Mouse (Mus musculus) forebrain, postnatal 0 days (tissue): Measurements from ENCODE around the gene Unc45b. TPM values are rescaled to one million over a fixed set of nuclear protein-coding genes. Genes with fewer than 3 reads are reported as not detected.
A peak's percentile ranks its signal among the peaks of the same experiment; 100 is the strongest.

ENCODE experiments used
- ATAC-seq: fragments of 200-750 bp; cut with Nextera tagmentation; 2 replicates; pipeline ENCODE4 v1.8.0; 2017; ENCODE audit warnings: mild to moderate bottlenecking, moderate library complexity
- DNase-seq: peaks from one replicate; pipeline ENCODE4 v3.0.0-alpha.2; 2015
- H3K27ac ChIP-seq: fragments of 300-500 bp; sonication (generic); 2 replicates; pipeline ENCODE4 v1.5.1; 2014; ENCODE audit warnings: low read depth, mild to moderate bottlenecking, antibody characterized with exemption, low read length, moderate library complexity, mixed read lengths
- H3K27me3 ChIP-seq: fragments of 300-500 bp; sonication (generic); 2 replicates; pipeline ENCODE4 v1.6.1; 2014; ENCODE audit warnings: mild to moderate bottlenecking, low read length, mixed read lengths; ENCODE audit not compliant: insufficient read depth
- H3K36me3 ChIP-seq: fragments of 300-500 bp; sonication (generic); 2 replicates; pipeline ENCODE4 v1.6.1; 2014; ENCODE audit warnings: mild to moderate bottlenecking, moderate library complexity; ENCODE audit not compliant: insufficient read depth
- H3K4me1 ChIP-seq: fragments of 300-500 bp; sonication (generic); 2 replicates; pipeline ENCODE4 v1.6.1; 2014; ENCODE audit warnings: antibody characterized with exemption; ENCODE audit not compliant: insufficient read depth
- H3K4me2 ChIP-seq: fragments of 300-500 bp; sonication (generic); 2 replicates; pipeline ENCODE4 v1.6.1; 2014; ENCODE audit warnings: low read depth, mild to moderate bottlenecking, moderate library complexity
- H3K4me3 ChIP-seq: fragments of 300-500 bp; sonication (generic); 2 replicates; pipeline ENCODE4 v1.5.1; 2014; ENCODE audit warnings: low read depth, low read length, mixed read lengths
- H3K9ac ChIP-seq: fragments of 300-500 bp; sonication (generic); 2 replicates; pipeline ENCODE4 v1.6.1; 2014; ENCODE audit warnings: mild to moderate bottlenecking
- H3K9me3 ChIP-seq: fragments of 300-500 bp; sonication (generic); 2 replicates; pipeline ENCODE4 v1.6.1; 2016; ENCODE audit warnings: low read length
- CTCF ChIP-seq: sonication (generic); IDR thresholded peaks from 2 replicates; pipeline ENCODE4 v1.5.1; 2016; ENCODE audit warnings: antibody characterized with exemption, control low read depth, low read depth
- WGBS: fragments of 180-500 bp; shearing (Covaris S2); extraction: QIAGEN DNeasy Blood & Tissue Kit; methylation state at CpG from one replicate; pipeline ENCODE4 v1.1.7; 2014; 5-methylcytosine and 5-hydroxymethylcytosine counted together
- polyA plus RNA-seq: library from polyadenylated mRNA; unstranded; fragments of >200 nt; fragmentation: Nextera tagmentation; extraction: Ambion mirVana; gene quantifications from 2 replicates; pipeline ENCODE4 v1.2.1, GENCODE M21; 2015
- total RNA-seq: library from RNA; depleted of rRNA; stranded (reverse); fragments of >200 nt; gene quantifications from 2 replicates; pipeline ENCODE4 v1.2.3, GENCODE M21; 2014

Gene Unc45b
- total and polyA plus RNA-seq, 2 experiments from 2014 or later: 1.4 to 2.4 TPM

GRCm38 (mm10) chr11:82890342-82890762 is 20.0 kb upstream of the Unc45b start, which contains the start of gene Rad51d:
Rad51d (minus strand) TSS chr11:82890614.
- no peaks in the 10 kb centered on the region for H3K4me1 ChIP-seq
- H3K27me3 ChIP-seq: no peaks in the 10 kb centered on the region; the same call in none of the 2 replicates
- no peaks in the 10 kb centered on the region for H3K36me3 ChIP-seq
- H3K4me3 ChIP-seq: peak within 1 kb of the TSS; percentile 65
- DNase-seq: peak; percentile 94
- peak within 1 kb of the TSS; percentile 90 for H3K4me2 ChIP-seq
- no peaks in the 10 kb centered on the region for H3K9me3 ChIP-seq
- WGBS: under 1% methylated on average over 26 of the region's 26 CpGs
- H3K27ac ChIP-seq: peak within 1 kb of the TSS; percentile 54; the same call in 1 of the 2 replicates
- TF ChIP-seq CTCF: peak; percentile 94
- H3K9ac ChIP-seq: peak within 1 kb of the TSS; percentile 63
- peak; percentile 93 for ATAC-seq

DNA sequence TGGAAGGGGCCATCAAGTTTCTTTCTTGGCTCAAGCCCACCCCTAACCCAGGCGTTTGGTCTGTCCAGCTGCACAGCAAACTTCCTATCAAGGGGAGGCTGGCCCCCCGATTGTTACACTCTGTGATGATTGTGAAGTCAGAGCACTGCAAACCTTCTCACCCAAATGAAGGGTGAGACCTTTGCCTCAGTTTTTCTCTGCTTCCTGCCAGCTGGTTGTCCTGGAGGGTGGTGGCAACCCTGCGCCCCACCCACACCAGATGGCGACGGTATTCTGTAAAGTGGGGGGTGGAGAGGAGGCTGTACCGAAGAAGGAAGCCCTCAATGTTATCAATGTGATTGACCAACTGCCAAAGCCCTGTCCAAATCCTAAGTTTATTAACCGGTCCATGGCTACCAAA is 18.4 kb upstream of the Unc45b start, which contains the start of gene Fndc8:
Fndc8 (plus strand) TSS at position 189 of the 400 bp plus-strand sequence.
- Histone ChIP-seq H3K27ac (no peak within 1 kb of the TSS), H3K4me3 (no peak within 1 kb of the TSS), H3K9me3 (no peaks in the 10 kb centered on the region), H3K27me3 (no peaks in the 10 kb centered on the region; the same call in none of the 2 replicates), H3K4me2 (no peak within 1 kb of the TSS), H3K9ac (no peak within 1 kb of the TSS), H3K36me3 (no peaks in the 10 kb centered on the region), H3K4me1 (no peaks in the 10 kb centered on the region)
- no peak for DNase-seq
- no peak for ATAC-seq
- TF ChIP-seq CTCF: no peak
- 69% methylated on average over 7 of the region's 7 CpGs for WGBS

DNA sequence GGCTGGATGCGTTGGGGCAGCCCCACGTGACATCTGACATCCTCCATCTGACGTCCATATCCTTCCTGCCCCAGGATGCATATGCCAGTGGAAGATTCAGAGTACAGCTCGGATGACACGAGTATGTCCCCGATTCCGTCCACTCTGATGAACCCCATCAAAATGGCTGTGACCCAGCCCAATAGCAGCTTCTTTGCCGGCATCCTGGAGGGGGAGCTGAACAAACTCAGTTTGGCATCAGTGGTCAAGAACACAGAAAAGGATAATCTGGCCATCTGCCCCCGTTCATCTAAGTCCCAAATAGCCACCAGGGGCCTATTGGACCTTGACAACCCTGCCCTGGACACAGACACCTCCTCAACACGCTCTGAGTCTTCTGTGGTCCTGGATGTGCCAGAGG is 12.9 kb upstream of the Unc45b start:
- H3K4me1 ChIP-seq: no peaks in the 10 kb centered on the region
- H3K27ac ChIP-seq: no peak overlapping the region
- no peak for TF ChIP-seq CTCF
- H3K9ac ChIP-seq: no peak overlapping the region
- no peaks in the 10 kb centered on the region; the same call in 1 of the 2 replicates for H3K27me3 ChIP-seq
- H3K36me3 ChIP-seq: peaks cover 37% of the 10 kb centered on the region
- no peaks in the 10 kb centered on the region for H3K9me3 ChIP-seq
- DNase-seq: no peak
- no peak overlapping the region for H3K4me2 ChIP-seq
- ATAC-seq: no peak
- 88% methylated on average over 10 of the region's 10 CpGs for WGBS
- H3K4me3 ChIP-seq: no peak overlapping the region

- H3K4me1 ChIP-seq: no peaks in the 10 kb centered on the region
- no peak overlapping the region for H3K4me3 ChIP-seq
- H3K9ac ChIP-seq: no peak overlapping the region
- WGBS: 96% methylated on average over 5 of the region's 5 CpGs
- no peak overlapping the region for H3K27ac ChIP-seq
- no peak overlapping the region for H3K4me2 ChIP-seq
- no peak for TF ChIP-seq CTCF
- DNase-seq: no peak
- H3K36me3 ChIP-seq: peaks cover 56% of the 10 kb centered on the region
- no peaks in the 10 kb centered on the region for H3K27me3 ChIP-seq
- no peak for ATAC-seq
- no peaks in the 10 kb centered on the region for H3K9me3 ChIP-seq
These were observed 10.6 kb upstream of the Unc45b start for GRCm38 (mm10) chr11:82899720-82900119.

GRCm38 (mm10) chr11:82901606-82902310 is 8.6 kb upstream of the Unc45b start:
- ATAC-seq: no peak
- Histone ChIP-seq H3K4me2 (no peak overlapping the region), H3K27me3 (no peaks in the 10 kb centered on the region), H3K36me3 (peaks cover 69% of the 10 kb centered on the region), H3K4me3 (no peak overlapping the region), H3K4me1 (no peaks in the 10 kb centered on the region), H3K9me3 (no peaks in the 10 kb centered on the region), H3K9ac (no peak overlapping the region), H3K27ac (no peak overlapping the region)
- DNase-seq: no peak
- no peak for TF ChIP-seq CTCF
- 92% methylated on average over 20 of the region's 20 CpGs for WGBS

DNA sequence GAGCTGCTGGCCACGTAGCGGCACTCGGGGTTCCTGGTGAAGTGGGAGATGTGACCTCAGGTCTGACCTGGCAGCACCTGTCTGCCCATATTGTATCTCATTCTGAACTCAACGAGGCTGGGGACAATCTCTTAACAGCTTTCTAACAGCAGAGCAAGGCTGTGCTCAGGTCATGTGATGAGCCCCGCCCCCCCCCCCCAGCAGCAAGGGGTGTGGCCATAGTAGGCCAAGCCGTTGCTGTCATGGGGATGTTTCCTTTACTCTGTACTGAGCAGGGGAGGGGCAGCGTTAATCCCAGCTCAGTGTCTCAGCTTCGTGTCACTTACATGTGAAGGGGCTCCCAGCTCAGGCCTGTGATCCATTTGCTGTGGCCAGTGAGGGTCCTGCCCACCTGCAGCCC is 5.4 kb upstream of the Unc45b start:
- no peak overlapping the region for H3K4me2 ChIP-seq
- no peaks in the 10 kb centered on the region for H3K27me3 ChIP-seq
- DNase-seq (no peak), ATAC-seq (no peak)
- no peak overlapping the region for H3K4me3 ChIP-seq
- no peak overlapping the region for H3K9ac ChIP-seq
- no peaks in the 10 kb centered on the region for H3K4me1 ChIP-seq
- H3K36me3 ChIP-seq: peaks cover 55% of the 10 kb centered on the region
- no peak for TF ChIP-seq CTCF
- no peak overlapping the region for H3K27ac ChIP-seq
- 70% methylated on average over 8 of the region's 8 CpGs for WGBS
- no peaks in the 10 kb centered on the region for H3K9me3 ChIP-seq

DNA sequence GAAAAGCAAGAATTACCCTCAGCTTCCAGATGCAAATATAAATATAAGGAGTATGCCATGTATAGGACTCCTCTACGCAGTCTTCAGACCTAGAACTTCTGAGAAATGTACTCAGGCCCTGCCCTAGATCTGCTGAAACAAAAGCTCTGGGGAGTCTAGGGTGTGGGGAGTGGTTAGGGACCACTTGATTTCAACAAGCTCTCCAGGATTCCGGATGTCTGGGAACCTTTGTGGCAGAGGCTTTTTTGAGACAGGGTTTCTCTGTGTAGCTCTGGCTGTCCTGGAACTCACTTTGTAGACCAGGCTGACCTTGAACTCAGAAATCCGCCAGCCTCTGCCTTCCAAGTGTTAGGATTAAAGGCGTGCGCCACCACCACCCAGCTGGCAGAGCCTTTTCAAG is 4.5 kb upstream of the Unc45b start:
- Histone ChIP-seq H3K9ac (no peak overlapping the region), H3K36me3 (peaks cover 46% of the 10 kb centered on the region), H3K4me2 (no peak overlapping the region), H3K4me1 (no peaks in the 10 kb centered on the region), H3K27me3 (no peaks in the 10 kb centered on the region), H3K9me3 (no peaks in the 10 kb centered on the region), H3K4me3 (no peak overlapping the region), H3K27ac (no peak overlapping the region)
- no peak for ATAC-seq
- DNase-seq: no peak
- 96% methylated on average over 5 of the region's 5 CpGs for WGBS
- TF ChIP-seq CTCF: no peak
